Comparison of ENCODE assay signal across 24 mouse cellular contexts in genomic region chr5:44218483-44218882, GRCm38 (mm10). TPM values are rescaled to one million over a fixed set of nuclear protein-coding genes. Genes with fewer than 3 reads are reported as not detected.
DNase-seq lines count a peak whose midpoint lies in the region; ATAC-seq and TF ChIP-seq lines count a peak whose summit lies in the region.
"Had no signal": no experiment of that assay in that cellular context is flagged by ENCODE, and none has a peak within 500 bp of the region (broad histone marks: within the 10 kb centered on the region; RNA-seq: fewer than 3 reads in every experiment).

No protein-coding gene starts in this region.

- H3K4me1 ChIP-seq in liver, adult 2 months (ENCODE audit: control insufficient read depth, insufficient read depth, low read length): peaks cover 11% of the 10 kb centered on the region
- H3K4me1 ChIP-seq in thymus, adult 2 months (replicated peaks; ENCODE audit: control insufficient read depth, insufficient read depth, low read length): peaks cover 49% of the 10 kb centered on the region
- H3K4me1 ChIP-seq: forebrain, embryonic 15.5 days; hindbrain, embryonic 10.5 days had no signal

- H3K36me3 ChIP-seq in liver, adult 2 months (ENCODE audit: control insufficient read depth, insufficient read depth, low read length): peaks cover 14% of the 10 kb centered on the region; the same call in 1 of the 2 replicates
- H3K36me3 ChIP-seq in thymus, adult 2 months (ENCODE audit: control insufficient read depth, insufficient read depth, low read length): peaks cover 10% of the 10 kb centered on the region; the same call in 1 of the 2 replicates

- peak; percentile 74 for DNase-seq in liver, adult 2 months (ENCODE audit: extremely low read depth, low read depth, low spot score)
- no peak for DNase-seq in liver
- DNase-seq in thymus, adult 2 months: no peak
- no peak for DNase-seq in thymus, postnatal 10 days (ENCODE audit: low spot score in 2 of 2)
- no peak for DNase-seq in testis, postnatal 10 days (ENCODE audit: low spot score)
- DNase-seq: adrenal gland, adult 2 months; adrenal gland, postnatal 36 days; cerebellum, adult 18-20 months; cerebellum, postnatal 10 days; kidney, adult 11 months; kidney, postnatal 14 days; layer of hippocampus, adult 9-11 months; liver, embryonic 13.5 days; lung, embryonic 14.5 days; midbrain, embryonic 14.5 days had no signal

- no peak overlapping the region for H3K9ac ChIP-seq in liver, adult 2 months (ENCODE audit: low read depth, low read length)
- H3K9ac ChIP-seq: embryonic facial prominence, embryonic 13.5 days; forebrain, embryonic 15.5 days; hindbrain, embryonic 15.5 days; limb, embryonic 12.5 days; liver, embryonic 13.5 days; lung, embryonic 14.5 days had no signal

- H3K79me2 ChIP-seq in liver, adult 2 months (ENCODE audit: control insufficient read depth, insufficient read depth, low read length): peaks cover 50% of the 10 kb centered on the region

- H3K27me3 ChIP-seq in liver, adult 2 months (ENCODE audit: control insufficient read depth, insufficient read depth, low read length): no peaks in the 10 kb centered on the region
- no peaks in the 10 kb centered on the region for H3K27me3 ChIP-seq in thymus, adult 2 months (ENCODE audit: control insufficient read depth, insufficient read depth, low read length)
- H3K27me3 ChIP-seq: embryonic facial prominence, embryonic 13.5 days; forebrain, embryonic 15.5 days; hindbrain, embryonic 15.5 days; limb, embryonic 12.5 days; liver, embryonic 13.5 days had no signal

- no peak overlapping the region for H3K4me3 ChIP-seq in liver, adult 2 months (ENCODE audit: insufficient read depth, low read depth, low read length)
- H3K4me3 ChIP-seq in thymus, adult 2 months (ENCODE audit: control insufficient read depth, insufficient read depth, low read length): 0 out of 2 replicates have a peak overlapping the region, but pooled peaks have one; percentile 5
- H3K4me3 ChIP-seq: embryonic facial prominence, embryonic 13.5 days; forebrain, embryonic 10.5 days; forebrain, embryonic 15.5 days; hindbrain, embryonic 10.5 days; hindbrain, embryonic 15.5 days; limb, embryonic 12.5 days; liver, embryonic 13.5 days had no signal

- ATAC-seq in granulocyte monocyte progenitor cell, adult 5-6 weeks (replicated peaks; ENCODE audit: poor library complexity, severe bottlenecking): peak; percentile 59
- peak; percentile 30 for ATAC-seq in megakaryocyte progenitor cell, adult 5-6 weeks (replicated peaks; ENCODE audit: poor library complexity)
- ATAC-seq: forebrain, embryonic 15.5 days; inflammation-experienced regulatory T-cells, adult 6 months had no signal

- TF ChIP-seq CTCF in liver, adult 2 months (IDR thresholded peaks at IDR 0.05; ENCODE audit: low read depth, low read length): no peak
- TF ChIP-seq CTCF in thymus, adult 2 months (IDR thresholded peaks at IDR 0.05; ENCODE audit: borderline replicate concordance, control insufficient read depth, extremely low read depth, insufficient read depth, low read length, poor library complexity): no peak

- 33% methylated on average over 4 of the region's 4 CpGs for WGBS in liver, adult 2 months
- WGBS in thymus, adult 2 months: 28% methylated on average over 4 of the region's 4 CpGs

- no peak overlapping the region for H3K27ac ChIP-seq in liver, adult 2 months (replicated peaks; ENCODE audit: insufficient read depth, low read depth, low read length)
- peak overlapping the region; percentile 100 for H3K27ac ChIP-seq in thymus, adult 2 months (ENCODE audit: control insufficient read depth, insufficient read depth, low read length)
- H3K27ac ChIP-seq: embryonic facial prominence, embryonic 13.5 days; forebrain, embryonic 10.5 days; forebrain, embryonic 15.5 days; hindbrain, embryonic 10.5 days; hindbrain, embryonic 15.5 days; limb, embryonic 12.5 days; liver, embryonic 13.5 days had no signal

- TF ChIP-seq POLR2A in liver, adult 2 months (IDR thresholded peaks at IDR 0.05; ENCODE audit: extremely low read depth, insufficient read depth, low read length): no peak
- no peak for TF ChIP-seq POLR2A in thymus, adult 2 months (IDR thresholded peaks at IDR 0.05; ENCODE audit: control insufficient read depth, extremely low read depth, insufficient read depth, low read length, poor library complexity)

RNA-seq across cellular contexts. Expression of gene Tapt1, which starts 7.9 kb away (rescaled TPM):
- total RNA-seq in liver, adult 2 months (2014; rRNA removed): 63.5 and 68.6 TPM in 2 replicates
- 34.8 and 35.8 TPM in 2 replicates for polyA plus RNA-seq in liver, adult 2 months (2012; rRNA removed)
- 204 and 242 TPM in 2 replicates for polyA plus RNA-seq in thymus, adult 2 months (2012; rRNA removed)
- total RNA-seq in granulocyte monocyte progenitor cell, adult 5-6 weeks (2014; fragmentation: Nextera tagmentation): 25.5 and 46.5 TPM in 2 replicates
- total RNA-seq in granulocyte monocyte progenitor cell, adult 5-6 weeks (2017): 45.6 and 64.7 TPM in 2 replicates
- total RNA-seq in megakaryocyte progenitor cell, adult 5-6 weeks (2015): 60.7 and 72.6 TPM in 2 replicates
- 68.6 and 75.2 TPM in 2 replicates for total RNA-seq in megakaryocyte progenitor cell, adult 5-6 weeks (2017)
